Mouse (Mus musculus): ENCODE measurements at regions not wholly inside any gene's neighbourhood (a gene's known extent, or its start where the extent isn't known, plus 50 kb on each side); places are given as distances from the start of the nearest gene placed in this dataset.

DNA sequence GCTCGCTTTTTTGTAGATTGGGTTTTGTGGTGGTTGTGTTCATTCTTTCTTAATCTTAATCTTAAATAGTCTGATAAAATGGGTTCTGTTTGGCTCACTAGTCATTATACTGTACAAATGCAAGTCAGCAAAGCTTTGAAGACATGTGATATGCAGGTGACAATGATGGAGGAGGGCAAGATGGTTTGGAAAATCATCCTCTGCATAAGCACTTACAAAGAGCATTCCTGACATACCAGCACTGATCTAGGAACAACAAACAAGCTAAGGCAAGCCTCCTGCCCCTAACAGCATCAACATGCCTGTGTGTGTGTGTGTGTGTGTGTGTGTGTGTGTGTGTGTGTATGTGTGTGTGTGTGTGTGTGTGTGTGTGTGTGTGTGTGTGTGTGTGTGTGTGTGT is 514.3 kb downstream of the Tmem38b start:
- Histone ChIP-seq H3K4me3 (ENCODE audit: low read depth, low read length) (no peak overlapping the region), H3K9me3 (replicated peaks; ENCODE audit: control insufficient read depth, low read length) (no peaks in the 10 kb centered on the region), H3K27me3 (replicated peaks; ENCODE audit: control insufficient read depth, insufficient read depth, low read length) (no peaks in the 10 kb centered on the region), H3K36me3 (ENCODE audit: control insufficient read depth, insufficient read depth, low read length) (no peaks in the 10 kb centered on the region), H3K9ac (ENCODE audit: low read length) (no peak overlapping the region), H3K27ac (ENCODE audit: low read depth, low read length) (no peak overlapping the region), H3K4me1 (ENCODE audit: control insufficient read depth, insufficient read depth, low read length) (no peaks in the 10 kb centered on the region), H3K4me2 (ENCODE audit: low read length) (no peak overlapping the region)
- 92% methylated on average over 1 of the region's 1 CpGs for WGBS
- DNase-seq (ENCODE audit: low spot score) = no peak
- no peak for ATAC-seq

DNA sequence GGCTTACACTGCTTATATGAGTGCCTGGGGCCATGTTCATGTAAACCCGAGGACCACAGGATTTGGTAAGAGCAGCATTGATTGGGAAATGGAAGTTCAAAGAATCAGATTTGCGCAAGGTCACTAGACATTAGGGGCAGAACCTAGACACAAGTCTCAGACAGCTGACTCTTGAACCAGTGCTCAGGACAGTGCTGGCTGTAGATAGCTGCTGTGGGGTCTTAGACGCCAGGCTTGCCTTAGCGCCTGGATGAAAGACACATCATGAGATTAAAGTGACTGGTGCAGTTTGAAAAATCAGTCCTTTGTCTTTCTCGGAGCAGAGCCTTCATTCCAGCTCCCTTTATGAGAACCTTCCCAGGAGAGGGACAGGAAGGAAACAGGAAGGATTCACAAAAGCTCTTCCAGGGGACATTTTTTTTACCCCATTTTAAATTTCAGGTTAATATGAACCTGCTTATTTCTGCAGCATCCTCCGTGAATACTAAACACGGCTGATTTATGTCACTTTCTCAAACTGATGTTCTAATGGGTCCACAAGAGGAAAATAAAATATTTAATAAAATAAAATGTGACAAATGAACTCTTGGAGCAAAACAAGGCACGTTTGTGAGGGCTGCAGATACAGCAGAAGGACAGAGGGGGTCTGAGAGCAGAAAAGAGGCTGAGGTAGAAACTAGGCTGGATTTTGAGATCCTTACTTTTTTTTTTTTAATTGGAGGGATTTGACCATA is 528.0 kb downstream of the Tmem38b start:
- Histone ChIP-seq H3K4me3 (ENCODE audit: low read depth, low read length) (no peak overlapping the region), H3K27me3 (replicated peaks; ENCODE audit: control insufficient read depth, insufficient read depth, low read length) (no peaks in the 10 kb centered on the region), H3K36me3 (ENCODE audit: control insufficient read depth, insufficient read depth, low read length) (no peaks in the 10 kb centered on the region), H3K27ac (ENCODE audit: low read depth, low read length) (peak overlapping the region; percentile 81), H3K9me3 (replicated peaks; ENCODE audit: control insufficient read depth, low read length) (no peaks in the 10 kb centered on the region), H3K9ac (ENCODE audit: low read length) (no peak overlapping the region; the same call in 1 of the 2 replicates), H3K4me1 (ENCODE audit: control insufficient read depth, insufficient read depth, low read length) (peaks cover 18% of the 10 kb centered on the region), H3K4me2 (ENCODE audit: low read length) (no peak overlapping the region)
- 48% methylated on average over 8 of the region's 8 CpGs for WGBS
- ATAC-seq (peak; percentile 27), DNase-seq (ENCODE audit: low spot score) (peak; percentile 32)

DNA sequence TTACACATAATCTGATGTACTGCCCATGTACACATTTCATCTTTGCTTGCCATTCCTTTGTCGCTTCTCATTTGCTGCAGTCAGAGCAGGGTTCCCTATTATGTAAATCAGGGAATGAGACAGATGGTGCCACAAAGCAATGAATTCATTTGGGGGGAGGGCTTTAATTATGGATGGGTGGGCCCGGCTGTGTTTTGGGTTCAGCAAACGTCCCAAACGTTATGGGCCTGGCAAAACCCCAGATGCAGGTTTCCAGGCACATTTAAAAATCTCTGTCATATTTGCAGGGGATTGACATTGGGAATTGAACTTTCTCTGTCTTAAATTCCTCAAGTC is 528.5 kb downstream of the Tmem38b start:
- peak overlapping the region; percentile 81 for H3K27ac ChIP-seq (ENCODE audit: low read depth, low read length)
- 5% methylated on average over 4 of the region's 4 CpGs for WGBS
- H3K4me1 ChIP-seq (ENCODE audit: control insufficient read depth, insufficient read depth, low read length) = peaks cover 18% of the 10 kb centered on the region
- no peaks in the 10 kb centered on the region for H3K36me3 ChIP-seq (ENCODE audit: control insufficient read depth, insufficient read depth, low read length)
- no peak overlapping the region; the same call in 1 of the 2 replicates for H3K9ac ChIP-seq (ENCODE audit: low read length)
- DNase-seq (ENCODE audit: low spot score) = peak; percentile 92
- H3K9me3 ChIP-seq (replicated peaks; ENCODE audit: control insufficient read depth, low read length) = no peaks in the 10 kb centered on the region
- no peaks in the 10 kb centered on the region for H3K27me3 ChIP-seq (replicated peaks; ENCODE audit: control insufficient read depth, insufficient read depth, low read length)
- no peak overlapping the region for H3K4me2 ChIP-seq (ENCODE audit: low read length)
- peak; percentile 97 for ATAC-seq
- no peak overlapping the region for H3K4me3 ChIP-seq (ENCODE audit: low read depth, low read length)

DNA sequence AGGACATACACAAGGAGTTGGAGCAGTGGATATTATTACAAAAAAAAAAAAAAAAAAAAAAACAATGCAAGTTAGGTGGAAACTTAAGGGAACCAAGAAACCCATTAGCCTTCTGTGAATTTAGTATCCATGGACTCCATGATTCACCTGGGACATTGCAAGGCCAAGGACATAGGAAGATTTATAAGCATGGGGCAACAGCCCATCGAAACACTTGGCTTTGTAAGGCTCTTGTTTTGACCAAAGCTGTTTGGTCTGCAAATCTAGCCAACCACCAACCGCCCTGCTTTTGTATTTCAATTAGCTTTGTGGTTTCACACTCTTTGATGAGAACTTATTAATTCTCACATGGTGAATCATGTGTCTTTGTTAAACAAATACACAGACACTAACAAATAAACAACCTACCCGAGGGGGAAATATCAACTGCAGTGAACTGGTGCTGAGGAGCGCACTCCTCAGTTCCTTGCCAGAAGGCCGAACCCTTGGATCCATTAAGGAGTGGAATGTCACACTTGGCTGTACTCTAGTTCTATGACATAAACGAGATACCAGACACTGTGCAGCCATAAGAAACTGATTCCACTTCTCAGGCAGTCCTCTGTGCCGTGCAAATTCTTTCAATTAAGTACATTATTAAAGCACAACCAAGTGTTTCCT is 529.7 kb downstream of the Tmem38b start:
- no peaks in the 10 kb centered on the region for H3K36me3 ChIP-seq (ENCODE audit: control insufficient read depth, insufficient read depth, low read length)

DNA sequence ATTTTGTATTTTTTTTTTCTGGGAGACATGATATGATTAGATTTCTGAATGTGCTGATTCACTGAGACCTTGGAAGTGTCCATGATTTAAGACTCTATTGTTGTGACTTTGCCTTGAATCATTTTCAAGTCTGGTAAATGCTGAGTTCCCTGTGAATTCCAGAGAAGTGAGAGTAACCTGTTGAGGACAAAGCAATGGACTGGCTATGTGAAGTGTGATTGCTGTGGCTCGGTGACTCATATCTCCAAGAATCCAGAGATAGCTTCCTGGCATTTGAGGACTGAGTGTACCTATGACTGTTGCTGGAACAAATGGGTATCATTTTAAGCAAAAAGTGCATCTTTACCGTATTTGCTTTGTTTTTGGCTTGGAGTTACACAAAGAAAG is 530.2 kb downstream of the Tmem38b start:
- H3K27me3 ChIP-seq (replicated peaks; ENCODE audit: control insufficient read depth, insufficient read depth, low read length) = no peaks in the 10 kb centered on the region
- no peak overlapping the region for H3K27ac ChIP-seq (ENCODE audit: low read depth, low read length)
- no peak overlapping the region for H3K4me2 ChIP-seq (ENCODE audit: low read length)
- H3K9ac ChIP-seq (ENCODE audit: low read length) = no peak overlapping the region
- no peak overlapping the region for H3K4me3 ChIP-seq (ENCODE audit: low read depth, low read length)
- WGBS = 86% methylated on average over 2 of the region's 2 CpGs
- H3K36me3 ChIP-seq (ENCODE audit: control insufficient read depth, insufficient read depth, low read length) = no peaks in the 10 kb centered on the region
- no peak for DNase-seq (ENCODE audit: low spot score)
- no peak for ATAC-seq
- H3K4me1 ChIP-seq (ENCODE audit: control insufficient read depth, insufficient read depth, low read length) = peaks cover 18% of the 10 kb centered on the region
- H3K9me3 ChIP-seq (replicated peaks; ENCODE audit: control insufficient read depth, low read length) = no peaks in the 10 kb centered on the region

More for the DNA sequence above, 529.7 kb downstream of the Tmem38b start:
- Histone ChIP-seq H3K4me2 (ENCODE audit: low read length) (no peak overlapping the region), H3K9ac (ENCODE audit: low read length) (no peak overlapping the region), H3K4me1 (ENCODE audit: control insufficient read depth, insufficient read depth, low read length) (peaks cover 18% of the 10 kb centered on the region), H3K9me3 (replicated peaks; ENCODE audit: control insufficient read depth, low read length) (no peaks in the 10 kb centered on the region), H3K4me3 (ENCODE audit: low read depth, low read length) (no peak overlapping the region), H3K27ac (ENCODE audit: low read depth, low read length) (no peak overlapping the region), H3K27me3 (replicated peaks; ENCODE audit: control insufficient read depth, insufficient read depth, low read length) (no peaks in the 10 kb centered on the region)
- ATAC-seq (no peak), DNase-seq (ENCODE audit: low spot score) (peak; percentile 30)
- WGBS = 55% methylated on average over 7 of the region's 7 CpGs

DNA sequence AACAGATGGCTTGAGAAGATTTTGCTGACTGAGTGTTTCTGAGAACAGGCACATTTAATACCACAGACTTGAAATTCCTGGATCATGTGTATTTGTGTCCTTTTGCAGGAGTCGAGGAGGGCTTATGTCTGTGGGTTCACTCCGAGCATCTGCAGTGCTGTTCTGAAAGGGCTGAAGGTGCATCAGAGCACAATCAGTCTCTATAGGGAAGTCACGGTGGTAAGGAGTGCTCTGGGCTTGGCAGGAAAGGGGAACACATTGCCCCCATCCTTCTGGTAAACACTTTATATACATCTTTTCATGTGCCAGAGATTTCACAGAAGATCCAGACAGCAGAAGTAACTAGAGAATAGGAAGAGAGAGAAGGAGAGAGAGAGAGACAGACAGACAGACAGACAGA is 545.1 kb downstream of the Tmem38b start:
- Histone ChIP-seq H3K27ac (ENCODE audit: low read depth, low read length) (peak overlapping the region; percentile 29), H3K4me1 (ENCODE audit: control insufficient read depth, insufficient read depth, low read length) (peaks cover 16% of the 10 kb centered on the region), H3K9me3 (replicated peaks; ENCODE audit: control insufficient read depth, low read length) (no peaks in the 10 kb centered on the region), H3K36me3 (ENCODE audit: control insufficient read depth, insufficient read depth, low read length) (no peaks in the 10 kb centered on the region), H3K9ac (ENCODE audit: low read length) (no peak overlapping the region), H3K27me3 (replicated peaks; ENCODE audit: control insufficient read depth, insufficient read depth, low read length) (no peaks in the 10 kb centered on the region), H3K4me2 (ENCODE audit: low read length) (no peak overlapping the region), H3K4me3 (ENCODE audit: low read depth, low read length) (no peak overlapping the region)
- DNase-seq (ENCODE audit: low spot score) (peak; percentile 33), ATAC-seq (peak; percentile 35; the same call in 1 of the 2 replicates)
- WGBS = 48% methylated on average over 3 of the region's 3 CpGs

DNA sequence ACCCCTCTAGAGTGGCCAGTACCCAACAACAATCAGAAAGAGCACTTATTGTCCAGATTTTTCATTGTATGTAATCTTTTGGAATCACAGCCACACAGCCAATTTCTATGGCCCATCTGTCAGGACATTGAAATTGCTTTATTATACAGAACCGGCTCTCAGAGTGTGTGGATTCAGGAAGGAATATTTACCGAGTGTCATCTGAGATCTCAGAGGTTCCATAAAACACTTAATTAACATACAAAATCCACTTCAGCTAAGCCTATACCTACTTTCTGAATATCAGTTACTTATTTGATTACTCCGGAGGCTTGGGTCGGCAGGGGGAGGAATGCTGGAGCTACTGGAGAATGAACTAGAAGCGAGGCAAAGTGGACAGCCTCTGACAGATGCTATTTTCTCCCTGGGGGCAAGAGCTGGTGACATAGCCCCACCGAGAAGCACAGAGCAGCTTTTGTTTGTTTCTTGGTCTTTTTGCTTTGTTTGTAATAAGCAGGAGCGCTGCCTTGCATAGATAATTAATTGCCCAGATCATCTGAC is 545.6 kb downstream of the Tmem38b start:
- WGBS = 10% methylated on average over 7 of the region's 7 CpGs
- Histone ChIP-seq H3K4me1 (ENCODE audit: control insufficient read depth, insufficient read depth, low read length) (peaks cover 16% of the 10 kb centered on the region), H3K4me3 (ENCODE audit: low read depth, low read length) (no peak overlapping the region), H3K9me3 (replicated peaks; ENCODE audit: control insufficient read depth, low read length) (no peaks in the 10 kb centered on the region), H3K36me3 (ENCODE audit: control insufficient read depth, insufficient read depth, low read length) (no peaks in the 10 kb centered on the region), H3K27ac (ENCODE audit: low read depth, low read length) (peak overlapping the region; percentile 29; the same call in 1 of the 2 replicates), H3K27me3 (replicated peaks; ENCODE audit: control insufficient read depth, insufficient read depth, low read length) (no peaks in the 10 kb centered on the region), H3K9ac (ENCODE audit: low read length) (no peak overlapping the region), H3K4me2 (ENCODE audit: low read length) (no peak overlapping the region)
- ATAC-seq = peak; percentile 81
- peak; percentile 72 for DNase-seq (ENCODE audit: low spot score)

DNA sequence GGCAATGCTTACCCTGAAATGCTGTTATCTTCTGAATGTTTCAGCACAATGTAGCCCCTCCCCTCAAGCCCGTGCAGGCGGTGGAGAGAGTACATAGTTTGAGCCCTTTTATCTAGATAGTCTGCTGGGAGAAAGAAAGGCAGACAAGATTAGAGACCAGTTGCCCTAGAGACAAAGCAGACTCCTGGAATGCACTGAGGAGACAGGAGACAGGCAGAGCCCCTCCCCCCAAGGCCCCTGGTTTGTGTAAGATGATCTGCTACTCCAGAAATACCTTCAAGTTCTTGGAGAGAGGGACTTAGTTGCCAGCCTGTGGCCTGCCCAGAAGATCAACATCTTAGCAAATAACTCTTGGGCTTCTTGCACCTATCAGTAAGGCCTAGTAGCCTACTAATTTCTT is 547.8 kb downstream of the Tmem38b start:
- Histone ChIP-seq H3K4me1 (ENCODE audit: control insufficient read depth, insufficient read depth, low read length) (peaks cover 16% of the 10 kb centered on the region), H3K27me3 (replicated peaks; ENCODE audit: control insufficient read depth, insufficient read depth, low read length) (no peaks in the 10 kb centered on the region), H3K9me3 (replicated peaks; ENCODE audit: control insufficient read depth, low read length) (no peaks in the 10 kb centered on the region), H3K4me3 (ENCODE audit: low read depth, low read length) (no peak overlapping the region), H3K27ac (ENCODE audit: low read depth, low read length) (no peak overlapping the region), H3K36me3 (ENCODE audit: control insufficient read depth, insufficient read depth, low read length) (no peaks in the 10 kb centered on the region), H3K9ac (ENCODE audit: low read length) (no peak overlapping the region), H3K4me2 (ENCODE audit: low read length) (no peak overlapping the region)
- WGBS = 7% methylated on average over 2 of the region's 2 CpGs
- DNase-seq (ENCODE audit: low spot score) = no peak
- ATAC-seq = no peak

DNA sequence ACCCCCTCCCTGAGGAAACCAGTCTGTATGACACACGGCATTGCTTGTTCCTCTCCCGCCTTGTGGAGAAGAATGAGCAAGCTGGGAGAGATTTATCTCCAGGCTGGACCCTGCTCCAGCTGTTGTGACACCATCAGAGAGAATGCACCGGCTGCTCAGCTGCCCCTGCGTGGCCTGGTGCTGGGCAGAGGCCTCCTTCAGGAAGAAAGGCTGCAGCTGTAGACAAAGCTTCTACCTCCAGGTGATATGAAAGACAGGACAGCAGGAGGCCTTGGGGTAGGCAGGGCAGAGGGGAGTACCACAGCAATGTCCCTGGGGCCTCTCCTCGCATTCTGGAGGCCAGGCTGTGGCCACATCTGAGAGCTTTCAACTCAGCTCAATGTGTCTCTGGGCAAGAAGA is 548.6 kb downstream of the Tmem38b start:
- Histone ChIP-seq H3K36me3 (ENCODE audit: control insufficient read depth, insufficient read depth, low read length) (no peaks in the 10 kb centered on the region), H3K27ac (ENCODE audit: low read depth, low read length) (no peak overlapping the region), H3K4me3 (ENCODE audit: low read depth, low read length) (no peak overlapping the region), H3K4me1 (ENCODE audit: control insufficient read depth, insufficient read depth, low read length) (peaks cover 16% of the 10 kb centered on the region), H3K27me3 (replicated peaks; ENCODE audit: control insufficient read depth, insufficient read depth, low read length) (no peaks in the 10 kb centered on the region), H3K9me3 (replicated peaks; ENCODE audit: control insufficient read depth, low read length) (no peaks in the 10 kb centered on the region), H3K9ac (ENCODE audit: low read length) (no peak overlapping the region), H3K4me2 (ENCODE audit: low read length) (no peak overlapping the region)
- 25% methylated on average over 5 of the region's 5 CpGs for whole genome bisulfite sequencing
- no peak for DNase-seq (ENCODE audit: low spot score)
- ATAC-seq = no peak

Data from forebrain, embryonic 14.5 days (tissue).